Mouse (Mus musculus): ENCODE data around the gene Usp20.

Usp20 gene

GRCm38 (mm10) chr2:30990221-30990620 lies 8.1 kb downstream of the Usp20 start:
- DNase-seq = no peak

GRCm38 (mm10) chr2:30994853-30995252 lies 12.8 kb downstream of the Usp20 start:
- no peak for DNase-seq

- peak; percentile 86 for DNase-seq
Measured at GRCm38 (mm10) chr2:30995432-30995996, 13.4 kb downstream of the Usp20 start.

- DNase-seq = no peak
Measured at GRCm38 (mm10) chr2:30998443-30999260, 16.6 kb downstream of the Usp20 start.

- DNase-seq = no peak
Measured at GRCm38 (mm10) chr2:31002857-31003256, 20.8 kb downstream of the Usp20 start.

- DNase-seq = no peak
Measured at GRCm38 (mm10) chr2:31005453-31005852, 23.4 kb downstream of the Usp20 start.

- no peak for DNase-seq
Measured at GRCm38 (mm10) chr2:31006434-31006833, 24.4 kb downstream of the Usp20 start.

GRCm38 (mm10) chr2:31007208-31007607 lies 25.1 kb downstream of the Usp20 start:
- DNase-seq = no peak

- no peak for DNase-seq
Measured at GRCm38 (mm10) chr2:31013371-31014120, 31.5 kb downstream of the Usp20 start.

- DNase-seq = no peak
Measured at GRCm38 (mm10) chr2:31017625-31018317, 35.7 kb downstream of the Usp20 start.

GRCm38 (mm10) chr2:31018519-31018918 lies 36.4 kb downstream of the Usp20 start:
- no peak for DNase-seq

- no peak for DNase-seq
Measured at GRCm38 (mm10) chr2:31019011-31019410, 36.9 kb downstream of the Usp20 start.

GRCm38 (mm10) chr2:31020202-31020601 lies 38.1 kb downstream of the Usp20 start:
- no peak for DNase-seq

GRCm38 (mm10) chr2:31023940-31024339 lies 41.9 kb downstream of the Usp20 start:
- no peak for DNase-seq

GRCm38 (mm10) chr2:31024618-31025370 lies 42.7 kb downstream of the Usp20 start:
- DNase-seq = peak; percentile 70

GRCm38 (mm10) chr2:31025458-31025857 lies 43.4 kb downstream of the Usp20 start:
- DNase-seq = peak; percentile 81

GRCm38 (mm10) chr2:31026642-31027041 lies 44.6 kb downstream of the Usp20 start:
- DNase-seq = no peak

- DNase-seq = peak; percentile 53
Measured at GRCm38 (mm10) chr2:31031972-31032371, 49.9 kb downstream of the Usp20 start.

- no peak for DNase-seq
Measured at GRCm38 (mm10) chr2:31036811-31037210, 54.7 kb downstream of the Usp20 start.

- no peak for DNase-seq
Measured at GRCm38 (mm10) chr2:31040043-31040442, 58.0 kb downstream of the Usp20 start.

- no peak for DNase-seq
Measured at GRCm38 (mm10) chr2:31040487-31040886, 58.4 kb downstream of the Usp20 start.

- no peak for DNase-seq
Measured at GRCm38 (mm10) chr2:31041386-31041785, 59.3 kb downstream of the Usp20 start.
